Mouse (Mus musculus) heart, embryonic 16.5 days (tissue): ENCODE results near the gene Serpina1e. TPM values are rescaled to one million over a fixed set of nuclear protein-coding genes. Genes with fewer than 3 reads are reported as not detected.
"Not testable (repeated sequence)": the region's sequence is repeated elsewhere in the genome, so short reads cannot be mapped to it uniquely, and the experiment has no call there.

Experiments
- ATAC-seq: fragments of 200-750 bp; cut with Nextera tagmentation; replicated peaks from 2 replicates; pipeline ENCODE4 v1.8.0; 2017; ENCODE audit warnings: moderate number of reproducible peaks; ENCODE audit not compliant: insufficient read depth, low FRiP score; ENCODE audit errors: extremely low read depth
- H3K27ac ChIP-seq: fragments of 300-500 bp; sonication (generic); 2 replicates; pipeline ENCODE4 v1.5.1; 2014; ENCODE audit warnings: mild to moderate bottlenecking, low read length, control low read depth, moderate library complexity
- H3K27me3 ChIP-seq: fragments of 300-500 bp; sonication (generic); 2 replicates; pipeline ENCODE4 v1.6.1; 2014; ENCODE audit warnings: low read length, mixed read lengths; ENCODE audit not compliant: control insufficient read depth, insufficient read depth
- H3K36me3 ChIP-seq: fragments of 300-500 bp; sonication (generic); 2 replicates; pipeline ENCODE4 v1.6.1; 2014; ENCODE audit not compliant: control insufficient read depth, insufficient read depth
- H3K4me1 ChIP-seq: fragments of 300-500 bp; sonication (generic); 2 replicates; pipeline ENCODE4 v1.6.1; 2014; ENCODE audit warnings: low read length, mixed read lengths; ENCODE audit not compliant: control insufficient read depth, insufficient read depth
- H3K4me2 ChIP-seq: fragments of 300-500 bp; sonication (generic); 2 replicates; pipeline ENCODE4 v1.6.1; 2014; ENCODE audit warnings: low read depth, mild to moderate bottlenecking, control low read depth, low read length
- H3K4me3 ChIP-seq: fragments of 300-500 bp; sonication (generic); 2 replicates; pipeline ENCODE4 v1.5.1; 2014; ENCODE audit warnings: mild to moderate bottlenecking, control low read depth, low read length
- H3K9ac ChIP-seq: fragments of 300-500 bp; sonication (generic); 2 replicates; pipeline ENCODE4 v1.6.1; 2014; ENCODE audit warnings: low read length, control low read depth
- H3K9me3 ChIP-seq: fragments of 300-500 bp; sonication (generic); replicated peaks from 2 replicates; pipeline ENCODE4 v1.6.1; 2016; ENCODE audit warnings: low read length; ENCODE audit not compliant: control insufficient read depth
- WGBS: fragments of 180-500 bp; shearing (Covaris S2); extraction: QIAGEN DNeasy Blood & Tissue Kit; methylation state at CpG from one replicate; pipeline ENCODE4 v1.1.7; 2014; 5-methylcytosine and 5-hydroxymethylcytosine counted together
- polyA plus RNA-seq: library from polyadenylated mRNA; unstranded; fragments of >200 nt; fragmentation: Nextera tagmentation; extraction: Ambion mirVana; gene quantifications from 2 replicates; pipeline ENCODE4 v1.2.1, GENCODE M21; 2015

The Serpina1e gene
- polyA plus RNA-seq, 1 experiment from 2014 or later: 0.22 TPM

- WGBS: 71% methylated on average over 4 of the region's 4 CpGs
- ATAC-seq: no peak
- H3K9ac ChIP-seq: no peak overlapping the region
- H3K36me3 ChIP-seq: no peaks in the 10 kb centered on the region
- H3K4me2 ChIP-seq: no peak overlapping the region
- H3K4me3 ChIP-seq: no peak overlapping the region
- no peak overlapping the region for H3K27ac ChIP-seq
- H3K4me1 ChIP-seq: no peaks in the 10 kb centered on the region
- no peaks in the 10 kb centered on the region for H3K9me3 ChIP-seq
- H3K27me3 ChIP-seq: no peaks in the 10 kb centered on the region
Measured at GRCm38 (mm10) chr12:103946243-103946642, 12.5 kb downstream of the Serpina1e start.

GRCm38 (mm10) chr12:103909181-103909580 is 49.6 kb downstream of the Serpina1e start:
- not testable (repeated sequence) for H3K4me3 ChIP-seq, H3K4me2 ChIP-seq, H3K9ac ChIP-seq, H3K27me3 ChIP-seq, H3K27ac ChIP-seq, ATAC-seq, H3K4me1 ChIP-seq, H3K9me3 ChIP-seq, H3K36me3 ChIP-seq
- WGBS: 92% methylated on average over 10 of the region's 16 CpGs

GRCm38 (mm10) chr12:103907746-103908145 is 51.0 kb downstream of the Serpina1e start:
- H3K27ac ChIP-seq, H3K4me3 ChIP-seq, H3K4me1 ChIP-seq, H3K4me2 ChIP-seq, H3K9me3 ChIP-seq, H3K36me3 ChIP-seq, H3K9ac ChIP-seq, H3K27me3 ChIP-seq, ATAC-seq: not testable (repeated sequence)
- 35% methylated on average over 1 of the region's 1 CpGs for WGBS

GRCm38 (mm10) chr12:103904837-103905340 is 53.9 kb downstream of the Serpina1e start, which contains the start of gene Serpina1c:
Gene Serpina1c (minus strand): TSS chr12:103904887.
- not testable (repeated sequence) for H3K4me1 ChIP-seq, H3K4me3 ChIP-seq, H3K27ac ChIP-seq, H3K9ac ChIP-seq, H3K36me3 ChIP-seq, ATAC-seq, H3K27me3 ChIP-seq, H3K9me3 ChIP-seq, H3K4me2 ChIP-seq
- 74% methylated on average over 4 of the region's 4 CpGs for WGBS

- not testable (repeated sequence) for H3K4me3 ChIP-seq, H3K4me1 ChIP-seq, ATAC-seq, H3K4me2 ChIP-seq, H3K36me3 ChIP-seq, H3K27me3 ChIP-seq, H3K27ac ChIP-seq, H3K9ac ChIP-seq, H3K9me3 ChIP-seq
- 68% methylated on average over 3 of the region's 3 CpGs for WGBS
Measured at GRCm38 (mm10) chr12:103901929-103902328, 56.8 kb downstream of the Serpina1e start.

Other genes starting within 250 kb of the Serpina1e start
- gene Serpina1d, start 185.4 kb downstream of the Serpina1e start, polyA plus RNA-seq: 0.35 and 0.43 TPM in 2 replicates
- gene Serpina1b, start 128.6 kb downstream of the Serpina1e start, polyA plus RNA-seq: 1.1 and 1.4 TPM in 2 replicates
- 0.85 and 0.90 TPM in 2 replicates for gene Serpina1a, start 95.4 kb downstream of the Serpina1e start, polyA plus RNA-seq
- 0.55 TPM in 1 of 2 replicates, not detected in the other for gene Serpina1c, start 54.1 kb downstream of the Serpina1e start, polyA plus RNA-seq
- not detected in 2 replicates for gene Serpina11, start 31.0 kb upstream of the Serpina1e start, polyA plus RNA-seq
- 0.22 and 0.37 TPM in 2 replicates for gene Serpina9, start 54.8 kb upstream of the Serpina1e start, polyA plus RNA-seq
- gene Serpina12, start 85.5 kb upstream of the Serpina1e start, polyA plus RNA-seq: not detected in 2 replicates
- not detected in 2 replicates for gene Serpina5, start 142.1 kb upstream of the Serpina1e start, polyA plus RNA-seq
- not detected in 2 replicates for gene Serpina3a, start 153.7 kb upstream of the Serpina1e start, polyA plus RNA-seq
- gene Serpina3b, start 169.0 kb upstream of the Serpina1e start, polyA plus RNA-seq: not detected in 2 replicates
- gene Serpina3c, start 194.9 kb upstream of the Serpina1e start, polyA plus RNA-seq: 0.11 TPM in 1 of 2 replicates, not detected in the other